Mouse (Mus musculus): ENCODE data around the gene Nr2c2. TPM values are rescaled to one million over a fixed set of nuclear protein-coding genes. Genes with fewer than 3 reads are reported as not detected.

Nr2c2 gene
- polyA plus RNA-seq, 1 experiment from 2014 or later = 25.8 TPM

- ATAC-seq (ENCODE audit: low FRiP score) = peak; percentile 99
- H3K4me1 ChIP-seq (replicated peaks; ENCODE audit: control insufficient read depth, insufficient read depth, low read length) = 0 out of 2 replicates have a peak, but pooled peaks cover 3% of the 10 kb centered on the region
- peak overlapping the region; percentile 96 for H3K4me3 ChIP-seq (ENCODE audit: low read depth, low read length)
- H3K9me3 ChIP-seq (ENCODE audit: control insufficient read depth, low read length) = no peaks in the 10 kb centered on the region
- peak overlapping the region; percentile 74 for H3K4me2 ChIP-seq (replicated peaks; ENCODE audit: low read depth, low read length)
- peak overlapping the region; percentile 99 for H3K27ac ChIP-seq (ENCODE audit: low read depth, low read length)
- DNase-seq (ENCODE audit: low spot score) = peak; percentile 100
- peak overlapping the region; percentile 97 for H3K9ac ChIP-seq (ENCODE audit: low read depth, low read length)
- H3K36me3 ChIP-seq (ENCODE audit: control insufficient read depth, insufficient read depth, low read length) = no peaks in the 10 kb centered on the region
- no peaks in the 10 kb centered on the region for H3K27me3 ChIP-seq (ENCODE audit: control insufficient read depth, insufficient read depth, low read length)
- 1% methylated on average over 51 of the region's 81 CpGs for WGBS
Measured at GRCm38 (mm10) chr6:92091767-92092489, 738 bp downstream of the Nr2c2 start.

- H3K27ac ChIP-seq (ENCODE audit: low read depth, low read length) = peak overlapping the region; percentile 99
- peak overlapping the region; percentile 96 for H3K4me3 ChIP-seq (ENCODE audit: low read depth, low read length)
- WGBS = 39% methylated on average over 3 of the region's 3 CpGs
- H3K4me2 ChIP-seq (replicated peaks; ENCODE audit: low read depth, low read length) = peak overlapping the region; percentile 74
- 0 out of 2 replicates have a peak, but pooled peaks cover 3% of the 10 kb centered on the region for H3K4me1 ChIP-seq (replicated peaks; ENCODE audit: control insufficient read depth, insufficient read depth, low read length)
- DNase-seq (ENCODE audit: low spot score) = no peak
- no peak for ATAC-seq (ENCODE audit: low FRiP score)
- H3K9me3 ChIP-seq (ENCODE audit: control insufficient read depth, low read length) = no peaks in the 10 kb centered on the region
- no peaks in the 10 kb centered on the region for H3K27me3 ChIP-seq (ENCODE audit: control insufficient read depth, insufficient read depth, low read length)
- H3K36me3 ChIP-seq (ENCODE audit: control insufficient read depth, insufficient read depth, low read length) = no peaks in the 10 kb centered on the region
- peak overlapping the region; percentile 97 for H3K9ac ChIP-seq (ENCODE audit: low read depth, low read length)
Measured at GRCm38 (mm10) chr6:92092737-92093136, 1.5 kb downstream of the Nr2c2 start.

GRCm38 (mm10) chr6:92093869-92094268 is 2.7 kb downstream of the Nr2c2 start:
- WGBS = 95% methylated on average over 2 of the region's 2 CpGs
- DNase-seq (ENCODE audit: low spot score) (no peak), ATAC-seq (ENCODE audit: low FRiP score) (no peak)
- Histone ChIP-seq H3K9me3 (ENCODE audit: control insufficient read depth, low read length) (no peaks in the 10 kb centered on the region), H3K4me3 (ENCODE audit: low read depth, low read length) (no peak overlapping the region), H3K4me1 (replicated peaks; ENCODE audit: control insufficient read depth, insufficient read depth, low read length) (0 out of 2 replicates have a peak, but pooled peaks cover 3% of the 10 kb centered on the region), H3K9ac (ENCODE audit: low read depth, low read length) (no peak overlapping the region), H3K4me2 (replicated peaks; ENCODE audit: low read depth, low read length) (no peak overlapping the region), H3K27me3 (ENCODE audit: control insufficient read depth, insufficient read depth, low read length) (no peaks in the 10 kb centered on the region), H3K27ac (ENCODE audit: low read depth, low read length) (no peak overlapping the region), H3K36me3 (ENCODE audit: control insufficient read depth, insufficient read depth, low read length) (no peaks in the 10 kb centered on the region)

GRCm38 (mm10) chr6:92100679-92101360 is 9.6 kb downstream of the Nr2c2 start:
- H3K9ac ChIP-seq (ENCODE audit: low read depth, low read length) = no peak overlapping the region
- no peak for DNase-seq (ENCODE audit: low spot score)
- H3K4me2 ChIP-seq (replicated peaks; ENCODE audit: low read depth, low read length) = no peak overlapping the region
- no peak for ATAC-seq (ENCODE audit: low FRiP score)
- H3K36me3 ChIP-seq (ENCODE audit: control insufficient read depth, insufficient read depth, low read length) = no peaks in the 10 kb centered on the region
- no peak overlapping the region for H3K27ac ChIP-seq (ENCODE audit: low read depth, low read length)
- H3K9me3 ChIP-seq (ENCODE audit: control insufficient read depth, low read length) = no peaks in the 10 kb centered on the region
- WGBS = 77% methylated on average over 2 of the region's 2 CpGs
- H3K4me1 ChIP-seq (replicated peaks; ENCODE audit: control insufficient read depth, insufficient read depth, low read length) = no peaks in the 10 kb centered on the region
- no peak overlapping the region for H3K4me3 ChIP-seq (ENCODE audit: low read depth, low read length)
- H3K27me3 ChIP-seq (ENCODE audit: control insufficient read depth, insufficient read depth, low read length) = no peaks in the 10 kb centered on the region

GRCm38 (mm10) chr6:92124547-92124946 is 33.4 kb downstream of the Nr2c2 start:
- Histone ChIP-seq H3K4me1 (replicated peaks; ENCODE audit: control insufficient read depth, insufficient read depth, low read length) (no peaks in the 10 kb centered on the region), H3K9ac (ENCODE audit: low read depth, low read length) (no peak overlapping the region), H3K4me2 (replicated peaks; ENCODE audit: low read depth, low read length) (no peak overlapping the region), H3K9me3 (ENCODE audit: control insufficient read depth, low read length) (no peaks in the 10 kb centered on the region), H3K36me3 (ENCODE audit: control insufficient read depth, insufficient read depth, low read length) (no peaks in the 10 kb centered on the region), H3K27ac (ENCODE audit: low read depth, low read length) (no peak overlapping the region), H3K4me3 (ENCODE audit: low read depth, low read length) (no peak overlapping the region), H3K27me3 (ENCODE audit: control insufficient read depth, insufficient read depth, low read length) (no peaks in the 10 kb centered on the region)
- no peak for DNase-seq (ENCODE audit: low spot score)
- no peak for ATAC-seq (ENCODE audit: low FRiP score)

- Histone ChIP-seq H3K4me2 (replicated peaks; ENCODE audit: low read depth, low read length) (no peak overlapping the region), H3K4me1 (replicated peaks; ENCODE audit: control insufficient read depth, insufficient read depth, low read length) (no peaks in the 10 kb centered on the region), H3K9me3 (ENCODE audit: control insufficient read depth, low read length) (no peaks in the 10 kb centered on the region), H3K9ac (ENCODE audit: low read depth, low read length) (no peak overlapping the region), H3K27ac (ENCODE audit: low read depth, low read length) (no peak overlapping the region), H3K27me3 (ENCODE audit: control insufficient read depth, insufficient read depth, low read length) (no peaks in the 10 kb centered on the region), H3K36me3 (ENCODE audit: control insufficient read depth, insufficient read depth, low read length) (no peaks in the 10 kb centered on the region), H3K4me3 (ENCODE audit: low read depth, low read length) (no peak overlapping the region)
- 97% methylated on average over 1 of the region's 1 CpGs for WGBS
- DNase-seq (ENCODE audit: low spot score) (no peak), ATAC-seq (ENCODE audit: low FRiP score) (no peak)
Measured at GRCm38 (mm10) chr6:92126861-92127468, 35.8 kb downstream of the Nr2c2 start.

GRCm38 (mm10) chr6:92131456-92131855 is 40.3 kb downstream of the Nr2c2 start:
- no peaks in the 10 kb centered on the region for H3K9me3 ChIP-seq (ENCODE audit: control insufficient read depth, low read length)
- no peak for DNase-seq (ENCODE audit: low spot score)
- no peaks in the 10 kb centered on the region for H3K27me3 ChIP-seq (ENCODE audit: control insufficient read depth, insufficient read depth, low read length)
- H3K4me2 ChIP-seq (replicated peaks; ENCODE audit: low read depth, low read length) = no peak overlapping the region
- no peak for ATAC-seq (ENCODE audit: low FRiP score)
- no peaks in the 10 kb centered on the region for H3K36me3 ChIP-seq (ENCODE audit: control insufficient read depth, insufficient read depth, low read length)
- H3K4me3 ChIP-seq (ENCODE audit: low read depth, low read length) = no peak overlapping the region
- 98% methylated on average over 1 of the region's 1 CpGs for WGBS
- H3K9ac ChIP-seq (ENCODE audit: low read depth, low read length) = no peak overlapping the region
- no peak overlapping the region for H3K27ac ChIP-seq (ENCODE audit: low read depth, low read length)
- H3K4me1 ChIP-seq (replicated peaks; ENCODE audit: control insufficient read depth, insufficient read depth, low read length) = no peaks in the 10 kb centered on the region

- DNase-seq (ENCODE audit: low spot score) = no peak
- WGBS = 94% methylated on average over 3 of the region's 3 CpGs
Measured at GRCm38 (mm10) chr6:92132021-92132911, 41.1 kb downstream of the Nr2c2 start.

More at GRCm38 (mm10) chr6:92132021-92132911, 41.1 kb downstream of the Nr2c2 start:
- H3K9me3 ChIP-seq (ENCODE audit: control insufficient read depth, low read length) = no peaks in the 10 kb centered on the region
- H3K4me2 ChIP-seq (replicated peaks; ENCODE audit: low read depth, low read length) = no peak overlapping the region
- H3K36me3 ChIP-seq (ENCODE audit: control insufficient read depth, insufficient read depth, low read length) = no peaks in the 10 kb centered on the region
- H3K27ac ChIP-seq (ENCODE audit: low read depth, low read length) = no peak overlapping the region
- no peak overlapping the region for H3K9ac ChIP-seq (ENCODE audit: low read depth, low read length)
- H3K4me1 ChIP-seq (replicated peaks; ENCODE audit: control insufficient read depth, insufficient read depth, low read length) = no peaks in the 10 kb centered on the region
- H3K4me3 ChIP-seq (ENCODE audit: low read depth, low read length) = no peak overlapping the region
- H3K27me3 ChIP-seq (ENCODE audit: control insufficient read depth, insufficient read depth, low read length) = no peaks in the 10 kb centered on the region
- ATAC-seq (ENCODE audit: low FRiP score) = no peak

All from hindbrain, embryonic 11.5 days (tissue).